Mouse (Mus musculus) limb, embryonic 12.5 days (tissue): ENCODE data around the gene Stk11ip. TPM values are rescaled to one million over a fixed set of nuclear protein-coding genes. Genes with fewer than 3 reads are reported as not detected.

ENCODE experiments used
- ATAC-seq: fragments of 200-750 bp; cut with Nextera tagmentation; 2 replicates; pipeline ENCODE4 v1.8.0; 2017; ENCODE audit warnings: low read depth, moderate TSS enrichment; ENCODE audit not compliant: insufficient number of reproducible peaks, insufficient read depth, low FRiP score, low TSS enrichment
- H3K27ac ChIP-seq: fragments of 300-500 bp; sonication (generic); 2 replicates; pipeline ENCODE4 v1.5.1; 2016; ENCODE audit warnings: mild to moderate bottlenecking, moderate library complexity
- H3K27me3 ChIP-seq: fragments of 300-500 bp; sonication (generic); 2 replicates; pipeline ENCODE4 v1.6.1; 2016; ENCODE audit warnings: mild to moderate bottlenecking, moderate library complexity
- H3K36me3 ChIP-seq: fragments of 300-500 bp; sonication (generic); 2 replicates; pipeline ENCODE4 v1.6.1; 2016; ENCODE audit warnings: mild to moderate bottlenecking, moderate library complexity
- H3K4me1 ChIP-seq: fragments of 300-500 bp; sonication (generic); replicated peaks from 2 replicates; pipeline ENCODE4 v1.6.1; 2016
- H3K4me2 ChIP-seq: fragments of 300-500 bp; sonication (generic); 2 replicates; pipeline ENCODE4 v1.6.1; 2016; ENCODE audit warnings: mild to moderate bottlenecking, moderate library complexity
- H3K4me3 ChIP-seq: fragments of 300-500 bp; sonication (generic); replicated peaks from 2 replicates; pipeline ENCODE4 v1.5.1; 2016; ENCODE audit warnings: mild to moderate bottlenecking
- H3K9ac ChIP-seq: fragments of 300-500 bp; sonication (generic); replicated peaks from 2 replicates; pipeline ENCODE4 v1.6.1; 2016; ENCODE audit warnings: mild to moderate bottlenecking, moderate library complexity
- H3K9me3 ChIP-seq: fragments of 300-500 bp; sonication (generic); 2 replicates; pipeline ENCODE4 v1.6.1; 2016; ENCODE audit warnings: mild to moderate bottlenecking, moderate library complexity
- WGBS: fragments of 180-500 bp; shearing (Covaris S2); methylation state at CpG from one replicate; pipeline ENCODE4 v1.1.7; 2016; 5-methylcytosine and 5-hydroxymethylcytosine counted together
- polyA plus RNA-seq: library from polyadenylated mRNA; unstranded; fragments of >200 nt; fragmentation: Nextera tagmentation; extraction: Ambion mirVana; gene quantifications from 2 replicates; pipeline ENCODE4 v1.2.1, GENCODE M21; 2016

Gene Stk11ip
- polyA plus RNA-seq, 1 experiment from 2014 or later = 29.3 TPM

DNA sequence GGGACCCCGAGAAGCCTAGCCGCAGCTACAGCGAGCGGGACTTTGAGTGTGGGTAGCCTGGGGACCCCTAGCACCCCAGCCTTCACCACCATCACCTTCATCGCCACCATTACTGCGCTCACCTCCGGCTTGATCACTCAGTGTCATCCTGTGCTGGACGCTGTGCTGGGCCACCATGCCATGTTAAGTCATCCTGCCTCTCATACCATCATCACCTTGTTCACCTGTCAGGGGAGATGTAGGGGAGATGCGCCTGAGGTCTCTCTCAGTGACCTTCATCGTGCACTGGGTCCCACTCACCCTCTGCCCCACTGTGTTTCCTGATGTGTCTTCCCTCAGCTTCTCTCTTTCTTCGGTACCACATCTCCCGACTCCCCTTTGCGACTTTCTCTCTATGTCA is 26.0 kb downstream of the Stk11ip start:
- WGBS = 94% methylated on average over 13 of the region's 13 CpGs

DNA sequence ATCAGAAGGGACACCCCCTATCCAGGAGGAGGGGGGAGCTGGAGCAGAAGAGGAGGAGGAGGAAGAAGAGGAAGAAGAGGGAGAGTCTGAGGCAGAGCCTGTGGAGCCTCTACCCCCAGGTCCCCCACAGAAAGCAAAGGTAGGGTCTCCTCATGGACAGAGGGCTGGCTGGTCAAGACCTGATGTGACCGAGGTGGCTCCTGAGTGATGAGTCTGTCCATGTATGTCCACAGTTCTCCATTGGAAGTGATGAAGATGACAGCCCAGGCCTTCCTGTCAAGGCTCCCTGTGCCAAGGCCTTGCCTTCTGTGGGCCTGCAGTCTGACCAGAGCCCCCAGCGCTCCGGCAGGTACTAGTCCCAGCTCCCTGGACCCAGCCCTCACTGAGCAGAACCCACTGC is 26.8 kb downstream of the Stk11ip start:
- no peaks in the 10 kb centered on the region for H3K27me3 ChIP-seq
- 89% methylated on average over 3 of the region's 3 CpGs for WGBS
- H3K4me2 ChIP-seq = no peak overlapping the region
- H3K9ac ChIP-seq = no peak overlapping the region
- H3K9me3 ChIP-seq = no peaks in the 10 kb centered on the region
- H3K4me1 ChIP-seq = peaks cover 13% of the 10 kb centered on the region
- H3K36me3 ChIP-seq = peaks cover 55% of the 10 kb centered on the region
- ATAC-seq = no peak
- no peak overlapping the region for H3K4me3 ChIP-seq
- H3K27ac ChIP-seq = no peak overlapping the region

More for the DNA sequence above, 26.0 kb downstream of the Stk11ip start:
- Histone ChIP-seq H3K4me3 (peak overlapping the region; percentile 71), H3K9ac (no peak overlapping the region), H3K27ac (no peak overlapping the region), H3K27me3 (no peaks in the 10 kb centered on the region), H3K4me1 (peaks cover 13% of the 10 kb centered on the region), H3K4me2 (peak overlapping the region; percentile 76), H3K36me3 (peaks cover 47% of the 10 kb centered on the region), H3K9me3 (no peaks in the 10 kb centered on the region)
- ATAC-seq = no peak

DNA sequence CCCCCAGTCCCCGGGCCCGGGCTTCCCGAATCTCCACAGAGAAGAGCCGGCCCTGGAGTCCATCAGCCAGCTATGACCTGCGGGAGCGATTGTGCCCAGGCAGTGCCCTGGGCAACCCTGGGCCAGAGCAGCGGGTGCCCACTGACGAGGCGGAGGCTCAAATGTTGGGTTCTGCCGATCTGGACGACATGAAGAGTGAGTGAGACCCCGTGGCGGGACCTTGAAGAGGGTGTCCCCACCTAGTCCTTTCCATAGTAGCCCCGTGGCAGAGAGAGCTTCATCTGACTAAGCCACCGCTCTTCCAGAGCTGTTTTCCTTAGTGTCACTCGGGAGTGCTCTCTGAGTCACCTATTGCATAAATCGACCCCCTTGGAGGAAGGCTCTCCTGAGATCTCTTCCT is 27.5 kb downstream of the Stk11ip start:
- no peaks in the 10 kb centered on the region for H3K9me3 ChIP-seq
- no peak overlapping the region for H3K4me3 ChIP-seq
- no peak for ATAC-seq
- H3K9ac ChIP-seq = no peak overlapping the region
- 89% methylated on average over 17 of the region's 17 CpGs for WGBS
- H3K36me3 ChIP-seq = peaks cover 63% of the 10 kb centered on the region
- no peaks in the 10 kb centered on the region for H3K27me3 ChIP-seq
- no peak overlapping the region for H3K27ac ChIP-seq
- no peak overlapping the region for H3K4me2 ChIP-seq
- H3K4me1 ChIP-seq = peaks cover 13% of the 10 kb centered on the region

DNA sequence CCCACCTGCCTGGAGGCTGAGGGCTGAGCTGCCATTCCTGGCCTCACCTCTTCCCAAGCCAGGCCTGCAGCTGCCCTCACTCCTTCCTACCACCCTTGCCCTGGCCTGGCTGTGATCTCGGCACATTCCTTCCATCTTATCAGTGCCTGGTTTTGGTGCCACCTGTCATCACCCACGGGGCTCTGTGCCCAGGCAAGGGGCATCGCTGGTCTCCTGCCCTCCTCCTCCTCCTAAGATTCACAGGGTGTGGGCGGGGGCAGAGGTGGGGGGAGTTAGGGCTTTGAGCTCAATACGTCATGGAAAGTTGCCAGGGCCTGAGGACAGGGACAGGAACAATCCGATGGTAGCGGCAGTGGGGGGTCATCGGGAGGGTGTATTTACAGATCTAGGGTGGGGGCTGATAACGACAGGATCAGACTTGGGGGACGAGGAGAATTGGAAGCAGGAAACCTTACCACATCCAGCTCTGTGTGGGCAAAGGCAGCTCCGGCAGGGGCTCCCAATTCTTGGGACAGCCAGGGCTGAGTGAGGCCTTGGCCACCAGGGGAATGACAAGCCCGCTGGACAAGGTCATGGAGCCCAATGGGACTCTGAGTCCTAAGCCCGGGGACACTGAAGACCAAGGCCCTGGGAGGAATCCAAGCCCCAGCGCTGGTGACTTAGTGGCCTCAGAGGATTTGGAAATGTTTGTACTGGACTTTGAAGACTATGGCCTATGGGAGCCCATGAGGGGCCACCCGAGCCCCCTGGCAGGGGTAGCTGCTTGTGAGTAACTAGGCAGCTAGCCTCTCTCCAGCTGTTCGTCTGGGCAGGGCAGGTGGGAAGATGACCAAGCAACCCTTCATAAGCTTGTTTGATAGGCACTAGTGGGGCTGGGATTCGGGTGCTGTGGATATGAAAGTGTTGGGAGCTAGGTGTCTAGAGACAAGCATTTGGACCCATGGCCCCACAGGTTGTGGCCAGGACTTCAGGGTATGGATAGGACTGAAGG is 28.3 kb downstream of the Stk11ip start:
- Histone ChIP-seq H3K9ac (no peak overlapping the region), H3K27me3 (no peaks in the 10 kb centered on the region), H3K4me1 (peaks cover 13% of the 10 kb centered on the region), H3K4me3 (no peak overlapping the region), H3K9me3 (no peaks in the 10 kb centered on the region), H3K4me2 (no peak overlapping the region), H3K27ac (no peak overlapping the region), H3K36me3 (peaks cover 70% of the 10 kb centered on the region)
- ATAC-seq = no peak
- WGBS = 91% methylated on average over 17 of the region's 17 CpGs

DNA sequence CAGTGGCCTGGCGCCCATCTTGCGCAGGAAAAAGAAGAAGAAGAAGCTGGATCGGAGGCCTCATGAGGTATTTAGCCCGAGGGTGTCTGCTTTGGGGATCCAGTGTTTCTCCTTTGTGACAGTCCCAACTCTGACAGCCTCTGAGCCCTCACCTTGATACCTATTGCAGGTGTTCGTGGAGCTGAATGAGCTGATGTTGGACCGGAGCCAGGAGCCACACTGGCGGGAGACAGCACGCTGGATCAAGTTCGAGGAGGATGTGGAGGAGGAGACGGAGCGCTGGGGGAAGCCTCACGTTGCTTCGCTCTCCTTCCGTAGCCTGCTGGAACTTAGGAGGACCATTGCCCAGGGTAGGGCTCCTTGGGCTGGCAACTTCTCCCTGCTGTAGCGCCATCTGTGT is 29.3 kb downstream of the Stk11ip start:
- H3K36me3 ChIP-seq = peaks cover 80% of the 10 kb centered on the region
- no peak for ATAC-seq
- H3K4me1 ChIP-seq = peaks cover 12% of the 10 kb centered on the region
- no peak overlapping the region for H3K4me2 ChIP-seq
- H3K9ac ChIP-seq = no peak overlapping the region
- no peaks in the 10 kb centered on the region for H3K9me3 ChIP-seq
- 86% methylated on average over 15 of the region's 15 CpGs for WGBS
- no peaks in the 10 kb centered on the region for H3K27me3 ChIP-seq
- no peak overlapping the region for H3K27ac ChIP-seq
- no peak overlapping the region for H3K4me3 ChIP-seq

DNA sequence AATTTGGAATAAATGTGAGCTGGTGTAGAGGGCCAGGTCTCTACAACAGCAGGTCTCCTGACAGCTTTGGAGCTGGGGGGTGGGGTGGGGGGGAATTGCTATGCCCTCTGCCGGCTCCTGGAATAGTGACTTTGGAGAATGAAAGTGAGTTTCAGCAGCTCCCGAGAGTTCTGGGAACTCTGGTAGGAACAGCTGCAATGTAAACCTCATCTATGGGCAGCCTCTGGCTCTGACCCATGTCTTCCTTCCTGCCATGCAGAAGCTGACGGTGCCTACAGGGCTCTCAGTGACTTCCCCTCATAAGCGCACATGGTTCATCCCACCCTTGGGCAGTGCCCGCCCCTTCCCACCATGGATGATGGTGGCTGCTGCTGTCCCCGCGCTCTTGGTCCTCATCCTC is 34.4 kb downstream of the Stk11ip start:
- Histone ChIP-seq H3K4me1 (peaks cover 13% of the 10 kb centered on the region), H3K4me2 (no peak overlapping the region), H3K27ac (no peak overlapping the region), H3K36me3 (peaks cover 80% of the 10 kb centered on the region), H3K4me3 (no peak overlapping the region), H3K9ac (no peak overlapping the region), H3K27me3 (0 out of 2 replicates have a peak, but pooled peaks cover 6% of the 10 kb centered on the region), H3K9me3 (no peaks in the 10 kb centered on the region)
- 83% methylated on average over 7 of the region's 7 CpGs for WGBS
- ATAC-seq = no peak

DNA sequence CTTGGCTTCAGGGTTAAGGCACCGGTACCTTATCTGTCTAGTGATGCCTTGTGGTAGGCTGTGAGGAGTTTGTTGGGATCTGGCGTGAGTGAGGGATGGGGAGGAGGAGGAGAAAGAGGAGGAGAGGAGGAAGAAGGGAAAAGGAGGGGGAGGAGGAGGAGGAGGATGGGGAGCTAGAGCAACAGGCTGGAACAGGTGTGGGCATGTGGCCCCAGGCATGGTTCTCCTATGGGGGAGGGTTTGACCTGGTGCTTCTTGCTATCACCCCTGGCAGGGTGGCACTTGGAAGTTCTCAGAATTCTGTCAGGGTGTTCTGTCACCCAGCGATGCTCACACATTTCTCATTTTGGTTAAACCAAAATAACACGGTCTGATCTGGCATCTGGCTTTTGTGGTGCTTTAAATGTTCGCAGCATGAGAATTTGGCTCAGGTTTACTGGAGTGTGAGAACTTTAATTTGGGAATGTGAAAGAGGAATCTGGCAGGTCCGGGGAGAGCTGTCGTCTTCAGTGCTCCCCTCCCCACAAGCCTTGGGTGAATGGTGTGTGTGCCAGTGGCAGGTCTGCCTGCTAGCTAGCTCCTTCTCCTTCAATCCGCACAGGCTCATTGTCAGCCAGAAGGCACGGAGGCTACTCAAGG is 34.9 kb downstream of the Stk11ip start:
- Histone ChIP-seq H3K4me1 (peaks cover 13% of the 10 kb centered on the region), H3K27ac (no peak overlapping the region), H3K9ac (no peak overlapping the region), H3K9me3 (no peaks in the 10 kb centered on the region), H3K36me3 (peaks cover 74% of the 10 kb centered on the region), H3K4me3 (no peak overlapping the region), H3K27me3 (0 out of 2 replicates have a peak, but pooled peaks cover 6% of the 10 kb centered on the region), H3K4me2 (no peak overlapping the region)
- no peak for ATAC-seq
- WGBS = 83% methylated on average over 9 of the region's 9 CpGs

DNA sequence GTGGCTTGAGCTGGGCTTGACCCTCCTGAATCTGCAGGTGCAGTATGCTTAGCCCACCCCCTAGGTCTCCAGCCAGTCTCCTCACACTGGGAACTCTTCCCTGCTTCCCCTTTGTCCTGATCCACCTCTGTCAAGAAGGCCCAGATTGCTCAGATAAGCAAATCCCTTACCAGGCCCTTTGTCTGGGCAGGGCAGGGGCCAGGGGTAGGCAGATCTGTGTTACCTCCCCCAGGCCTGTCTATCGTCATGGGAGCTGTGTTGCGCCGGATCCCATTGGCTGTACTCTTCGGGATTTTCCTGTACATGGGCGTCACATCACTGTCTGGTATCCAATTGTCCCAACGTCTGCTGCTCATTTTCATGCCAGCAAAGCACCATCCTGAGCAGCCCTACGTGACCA is 35.7 kb downstream of the Stk11ip start:
- ATAC-seq = no peak
- no peaks in the 10 kb centered on the region for H3K9me3 ChIP-seq

DNA sequence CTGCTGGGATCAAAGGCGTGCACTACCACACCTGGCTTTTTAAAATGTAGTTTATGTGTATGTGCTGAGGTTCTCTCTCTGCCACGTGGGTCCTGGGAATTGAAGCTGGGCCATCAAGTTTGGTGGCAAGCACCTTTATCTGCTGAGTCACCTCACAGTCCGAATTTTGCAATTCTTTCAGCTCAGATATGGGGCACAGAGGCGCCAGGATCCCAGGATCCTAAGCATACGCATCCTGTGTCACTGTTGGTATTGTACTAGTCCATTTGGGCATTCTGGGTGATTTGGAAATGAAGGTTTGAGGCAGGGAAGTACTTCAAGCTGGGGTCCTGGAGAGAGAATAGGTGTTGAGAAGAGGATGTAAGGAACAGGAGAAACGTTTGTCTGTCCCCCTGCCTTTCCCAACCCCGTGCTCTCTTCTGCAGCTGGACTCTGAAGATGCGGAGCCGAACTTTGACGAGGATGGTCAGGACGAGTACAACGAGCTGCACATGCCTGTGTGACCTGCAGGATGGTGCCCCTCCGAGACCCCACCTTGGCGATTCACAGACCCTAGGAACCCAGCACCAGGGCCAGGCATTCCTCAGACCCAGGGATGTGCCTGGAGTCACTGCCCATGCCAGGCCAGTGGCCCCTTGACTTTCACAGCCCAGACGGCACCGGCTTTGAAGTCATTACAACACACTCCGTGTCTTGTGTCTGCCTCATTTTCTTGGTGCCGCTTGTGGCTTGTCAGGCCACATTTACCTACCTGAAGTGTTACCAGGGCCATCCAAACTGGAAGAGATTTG is 37.3 kb downstream of the Stk11ip start:
- Histone ChIP-seq H3K4me2 (peak overlapping the region; percentile 47), H3K9me3 (peaks cover 7% of the 10 kb centered on the region; the same call in 1 of the 2 replicates), H3K4me1 (peaks cover 13% of the 10 kb centered on the region), H3K9ac (peak overlapping the region; percentile 58), H3K27ac (peak overlapping the region; percentile 83), H3K27me3 (0 out of 2 replicates have a peak, but pooled peaks cover 6% of the 10 kb centered on the region), H3K4me3 (no peak overlapping the region), H3K36me3 (peaks cover 51% of the 10 kb centered on the region)
- WGBS = 81% methylated on average over 18 of the region's 18 CpGs
- no peak for ATAC-seq

More for the DNA sequence above, 35.7 kb downstream of the Stk11ip start:
- 91% methylated on average over 7 of the region's 7 CpGs for WGBS
- Histone ChIP-seq H3K27me3 (0 out of 2 replicates have a peak, but pooled peaks cover 6% of the 10 kb centered on the region), H3K9ac (no peak overlapping the region), H3K36me3 (peaks cover 66% of the 10 kb centered on the region), H3K4me1 (peaks cover 13% of the 10 kb centered on the region), H3K27ac (no peak overlapping the region), H3K4me2 (no peak overlapping the region), H3K4me3 (no peak overlapping the region)

DNA sequence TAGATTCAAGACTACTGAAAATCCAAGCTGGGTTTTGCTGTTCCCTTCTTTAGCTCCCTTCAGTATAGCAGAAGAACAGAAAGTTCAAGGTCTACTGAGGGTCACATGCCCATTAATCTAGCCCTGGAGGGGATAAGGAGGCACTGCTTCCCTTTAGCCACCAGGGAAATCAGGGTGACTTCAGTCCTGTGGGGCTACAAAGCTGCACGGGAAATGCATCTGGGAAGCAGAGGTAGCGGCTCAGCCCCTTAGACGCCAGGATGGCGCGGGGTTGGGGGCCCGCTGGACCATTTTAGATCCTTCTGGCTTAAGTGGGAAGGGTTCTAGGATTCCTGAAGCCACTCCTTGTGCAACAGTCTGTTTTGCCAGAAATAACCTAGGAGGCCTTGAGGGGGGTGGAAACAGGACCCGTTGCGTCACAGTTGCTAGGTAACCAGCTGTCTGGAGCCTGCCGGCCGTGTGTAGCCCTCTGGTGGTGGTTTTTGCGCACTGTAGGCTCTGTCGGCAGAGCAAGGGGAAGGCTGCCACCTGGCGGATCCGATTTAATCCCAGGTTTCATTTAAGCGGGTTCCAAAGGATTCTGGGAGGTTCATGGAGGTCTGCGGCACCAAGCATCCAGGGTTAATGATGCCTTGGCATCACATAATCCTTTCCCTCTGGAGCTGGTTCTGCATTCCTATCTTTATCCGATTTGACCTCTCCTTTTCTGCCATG is 38.0 kb downstream of the Stk11ip start:
- WGBS = 2% methylated on average over 17 of the region's 17 CpGs
- H3K27me3 ChIP-seq = 0 out of 2 replicates have a peak, but pooled peaks cover 6% of the 10 kb centered on the region
- peaks cover 43% of the 10 kb centered on the region for H3K36me3 ChIP-seq
- peaks cover 13% of the 10 kb centered on the region for H3K4me1 ChIP-seq
- 0 out of 2 replicates have a peak overlapping the region, but pooled peaks have one; percentile 7 for H3K4me3 ChIP-seq
- peak overlapping the region; percentile 58 for H3K9ac ChIP-seq
- peak overlapping the region; percentile 83 for H3K27ac ChIP-seq
- H3K4me2 ChIP-seq = peak overlapping the region; percentile 47
- peaks cover 7% of the 10 kb centered on the region; the same call in 1 of the 2 replicates for H3K9me3 ChIP-seq
- peak; percentile 88 for ATAC-seq
